Comparison of ENCODE assay signal across 8 mouse cellular contexts in genomic region chr2:119617841-119618198, GRCm38 (mm10). TPM values are rescaled to one million over a fixed set of nuclear protein-coding genes. Genes with fewer than 3 reads are reported as not detected.
A peak's percentile ranks its signal among the peaks of the same experiment; 100 is the strongest.
DNase-seq lines count a peak whose midpoint lies in the region; ATAC-seq lines count a peak whose summit lies in the region.

No protein-coding gene starts in this region.

- peaks cover 8% of the 10 kb centered on the region; the same call in 1 of the 2 replicates for H3K36me3 ChIP-seq in heart, embryonic 14.5 days (ENCODE audit: control insufficient read depth, insufficient read depth, low read length)
- H3K36me3 ChIP-seq in hindbrain, embryonic 10.5 days = peaks cover 24% of the 10 kb centered on the region
- peaks cover 30% of the 10 kb centered on the region for H3K36me3 ChIP-seq in midbrain, embryonic 10.5 days

- no peak for DNase-seq in heart, adult 11 months
- DNase-seq in MN1 (ENCODE audit: low spot score) = peak; percentile 44
- DNase-seq in hindbrain, embryonic 10.5 days (ENCODE audit: low spot score) = no peak
- DNase-seq in midbrain, embryonic 10.5 days (ENCODE audit: low spot score) = no peak
- no peak for DNase-seq in ovary, postnatal 14 days (ENCODE audit: low spot score)
- DNase-seq in layer of hippocampus, postnatal 36 days = no peak
- DNase-seq in kidney, postnatal 10 days = no peak

- H3K4me3 ChIP-seq in heart, embryonic 14.5 days (ENCODE audit: control insufficient read depth in 1 of 2, insufficient read depth in 1 of 2, low read depth in 1 of 2, low read length in 2 of 2) = peak overlapping the region; percentile 89
- peak overlapping the region; percentile 88 for H3K4me3 ChIP-seq in hindbrain, embryonic 10.5 days
- H3K4me3 ChIP-seq in midbrain, embryonic 10.5 days = peak overlapping the region; percentile 87

- no peaks in the 10 kb centered on the region for H3K27me3 ChIP-seq in heart, embryonic 14.5 days (ENCODE audit: control insufficient read depth, insufficient read depth, low read length)
- no peaks in the 10 kb centered on the region for H3K27me3 ChIP-seq in hindbrain, embryonic 10.5 days (ENCODE audit: insufficient read depth, poor library complexity, severe bottlenecking)
- H3K27me3 ChIP-seq in midbrain, embryonic 10.5 days (ENCODE audit: low read depth, poor library complexity, severe bottlenecking) = no peaks in the 10 kb centered on the region

- H3K9me3 ChIP-seq in heart, embryonic 14.5 days (ENCODE audit: control insufficient read depth, low read length) = no peaks in the 10 kb centered on the region
- H3K9me3 ChIP-seq in hindbrain, embryonic 10.5 days = no peaks in the 10 kb centered on the region
- no peaks in the 10 kb centered on the region for H3K9me3 ChIP-seq in midbrain, embryonic 10.5 days (replicated peaks)

- under 1% methylated on average over 13 of the region's 13 CpGs for WGBS in heart, embryonic 14.5 days
- whole genome bisulfite sequencing in hindbrain, embryonic 10.5 days = 1% methylated on average over 13 of the region's 13 CpGs
- WGBS in midbrain, embryonic 10.5 days = under 1% methylated on average over 13 of the region's 13 CpGs

- no peak for ATAC-seq in heart, embryonic 14.5 days (ENCODE audit: insufficient number of reproducible peaks, insufficient read depth, low FRiP score, low read depth)

- H3K4me2 ChIP-seq in heart, embryonic 14.5 days (ENCODE audit: low read length) = peak overlapping the region; percentile 86

- peaks cover 2 to 24% of the 10 kb centered on the region in 2 experiments; a peak in 3 of 4 replicates for H3K4me1 ChIP-seq in heart, embryonic 14.5 days (ENCODE audit: control insufficient read depth in 2 of 2, insufficient read depth in 2 of 2, low read length in 2 of 2)
- H3K4me1 ChIP-seq in hindbrain, embryonic 10.5 days (replicated peaks) = peaks cover 34% of the 10 kb centered on the region
- peaks cover 40% of the 10 kb centered on the region for H3K4me1 ChIP-seq in midbrain, embryonic 10.5 days

- H3K27ac ChIP-seq in heart, embryonic 14.5 days (replicated peaks in 1 of 2; ENCODE audit: control insufficient read depth in 1 of 2, insufficient read depth in 1 of 2, low read depth in 2 of 2, low read length in 2 of 2) = peak overlapping the region; percentile 48 to 63; a peak in 3 of 4 replicates
- peak overlapping the region; percentile 92 for H3K27ac ChIP-seq in hindbrain, embryonic 10.5 days
- peak overlapping the region; percentile 94 for H3K27ac ChIP-seq in midbrain, embryonic 10.5 days (replicated peaks)

- H3K9ac ChIP-seq in heart, embryonic 14.5 days (ENCODE audit: low read length) = peak overlapping the region; percentile 79

RNA-seq across cellular contexts. Expression of gene Nusap1, which starts 0.3 kb away (rescaled TPM):
- 36.9 and 39.7 TPM in 2 replicates for polyA plus RNA-seq in heart, embryonic 14.5 days (2014; fragmentation: Nextera tagmentation; extraction: Ambion mirVana)
- polyA plus RNA-seq in hindbrain, embryonic 10.5 days (2016; fragmentation: Nextera tagmentation; extraction: Ambion mirVana) = 72.8 and 93.0 TPM in 2 replicates
- polyA plus RNA-seq in midbrain, embryonic 10.5 days (2016; fragmentation: Nextera tagmentation; extraction: Ambion mirVana) = 102 and 104 TPM in 2 replicates
- under 1 TPM; 0.60 to 0.83 TPM for total RNA-seq in layer of hippocampus, postnatal 36 days (2021)

RNA-seq across cellular contexts. Expression of gene Oip5, which starts 0.4 kb away (rescaled TPM):
- 17.7 and 20.7 TPM in 2 replicates for polyA plus RNA-seq in heart, embryonic 14.5 days (2014; fragmentation: Nextera tagmentation; extraction: Ambion mirVana)
- polyA plus RNA-seq in hindbrain, embryonic 10.5 days (2016; fragmentation: Nextera tagmentation; extraction: Ambion mirVana) = 36.8 and 40.1 TPM in 2 replicates
- polyA plus RNA-seq in midbrain, embryonic 10.5 days (2016; fragmentation: Nextera tagmentation; extraction: Ambion mirVana) = 43.7 and 45.4 TPM in 2 replicates
- total RNA-seq in layer of hippocampus, postnatal 36 days (2021) = under 1 TPM; 0.35 to 0.56 TPM

RNA-seq across cellular contexts. Expression of gene Ndufaf1, which starts 44.8 kb away (rescaled TPM):
- polyA plus RNA-seq in heart, embryonic 14.5 days (2014; fragmentation: Nextera tagmentation; extraction: Ambion mirVana) = 54.5 and 55.5 TPM in 2 replicates
- polyA plus RNA-seq in hindbrain, embryonic 10.5 days (2016; fragmentation: Nextera tagmentation; extraction: Ambion mirVana) = 39.7 and 43.2 TPM in 2 replicates
- 46.2 TPM in 2 replicates for polyA plus RNA-seq in midbrain, embryonic 10.5 days (2016; fragmentation: Nextera tagmentation; extraction: Ambion mirVana)
- total RNA-seq in layer of hippocampus, postnatal 36 days (2021) = 10 to 100 TPM; 31.7 to 35.0 TPM

RNA-seq across cellular contexts. Expression of gene Rtf1, which starts 57.0 kb away (rescaled TPM):
- 16.2 and 19.8 TPM in 2 replicates for polyA plus RNA-seq in heart, embryonic 14.5 days (2014; fragmentation: Nextera tagmentation; extraction: Ambion mirVana)
- polyA plus RNA-seq in hindbrain, embryonic 10.5 days (2016; fragmentation: Nextera tagmentation; extraction: Ambion mirVana) = 49.3 and 54.3 TPM in 2 replicates
- polyA plus RNA-seq in midbrain, embryonic 10.5 days (2016; fragmentation: Nextera tagmentation; extraction: Ambion mirVana) = 52.0 and 52.4 TPM in 2 replicates
- total RNA-seq in layer of hippocampus, postnatal 36 days (2021) = 10 to 100 TPM; 59.7 to 59.8 TPM
